Mouse (Mus musculus) right cerebral cortex, adult 2 months (tissue): Measurements from ENCODE around the gene Mfsd4b5.
"Not testable (repeated sequence)": the region's sequence is repeated elsewhere in the genome, so short reads cannot be mapped to it uniquely, and the experiment has no call there.

ENCODE experiments used
- DNase-seq, 2 experiments: peaks; one replicate each; pipeline ENCODE4 v3.0.0; 2021 to 2022; ENCODE audit warnings: low spot score in 2 of 2

Mfsd4b5 gene

DNA sequence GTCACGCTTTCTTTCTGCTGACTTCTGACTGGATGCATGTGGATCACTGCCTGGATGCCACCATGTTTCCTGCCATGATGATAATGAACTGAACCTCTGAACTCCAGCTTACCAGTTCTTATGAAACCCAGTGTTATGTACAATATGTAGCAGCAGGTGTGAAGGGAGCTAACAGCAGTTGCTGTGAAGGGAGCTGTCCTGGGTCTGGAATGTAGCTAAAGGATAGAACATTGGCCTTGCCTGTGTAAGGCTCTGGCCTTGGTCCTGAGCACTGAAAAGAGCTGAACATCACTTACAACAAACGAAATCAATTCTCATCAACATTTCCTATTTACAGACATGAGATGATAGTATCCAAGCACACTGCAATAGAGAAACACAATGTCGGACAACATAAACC, 18.9 kb downstream of the Mfsd4b5 start:
- DNase-seq, result no peak

DNA sequence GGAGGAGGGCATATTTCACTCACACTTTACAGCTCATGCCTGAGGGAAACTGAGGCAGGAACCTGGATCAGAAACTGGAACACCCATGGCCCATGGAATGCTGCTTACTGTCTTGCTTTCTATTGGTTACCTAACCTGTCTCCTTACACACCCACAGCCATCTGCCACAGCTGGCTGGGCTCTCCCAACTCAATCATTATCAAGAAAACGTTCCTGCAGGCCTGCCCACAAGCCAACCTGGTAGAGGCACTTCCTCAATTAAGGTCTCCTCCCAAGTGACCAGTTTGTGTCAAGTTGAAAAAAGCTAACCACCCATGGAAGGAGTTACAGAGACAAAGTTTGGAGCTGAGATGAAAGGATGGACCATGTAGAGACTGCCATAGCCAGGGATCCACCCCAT, 24.5 kb downstream of the Mfsd4b5 start:
- no peak for DNase-seq

DNA sequence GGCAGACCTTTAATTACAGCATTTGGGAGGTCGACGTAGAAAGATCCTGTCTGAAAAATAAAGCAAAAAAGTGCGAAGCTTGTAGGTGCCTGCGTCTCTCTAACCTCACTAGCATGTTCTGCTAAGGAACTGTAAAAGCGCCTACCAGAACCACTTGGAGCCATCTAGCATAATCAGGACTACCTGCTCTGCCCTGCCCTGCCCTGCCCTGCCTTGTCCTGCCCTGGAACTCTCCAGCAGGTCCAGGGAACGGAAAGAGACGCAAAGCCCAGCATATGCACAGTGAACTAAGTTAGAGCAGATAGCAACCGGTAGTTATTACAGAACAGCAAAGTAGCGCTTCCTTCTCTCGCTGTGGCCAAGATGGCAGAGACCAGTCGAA, 26.0 kb downstream of the Mfsd4b5 start:
- DNase-seq, result no peak

DNA sequence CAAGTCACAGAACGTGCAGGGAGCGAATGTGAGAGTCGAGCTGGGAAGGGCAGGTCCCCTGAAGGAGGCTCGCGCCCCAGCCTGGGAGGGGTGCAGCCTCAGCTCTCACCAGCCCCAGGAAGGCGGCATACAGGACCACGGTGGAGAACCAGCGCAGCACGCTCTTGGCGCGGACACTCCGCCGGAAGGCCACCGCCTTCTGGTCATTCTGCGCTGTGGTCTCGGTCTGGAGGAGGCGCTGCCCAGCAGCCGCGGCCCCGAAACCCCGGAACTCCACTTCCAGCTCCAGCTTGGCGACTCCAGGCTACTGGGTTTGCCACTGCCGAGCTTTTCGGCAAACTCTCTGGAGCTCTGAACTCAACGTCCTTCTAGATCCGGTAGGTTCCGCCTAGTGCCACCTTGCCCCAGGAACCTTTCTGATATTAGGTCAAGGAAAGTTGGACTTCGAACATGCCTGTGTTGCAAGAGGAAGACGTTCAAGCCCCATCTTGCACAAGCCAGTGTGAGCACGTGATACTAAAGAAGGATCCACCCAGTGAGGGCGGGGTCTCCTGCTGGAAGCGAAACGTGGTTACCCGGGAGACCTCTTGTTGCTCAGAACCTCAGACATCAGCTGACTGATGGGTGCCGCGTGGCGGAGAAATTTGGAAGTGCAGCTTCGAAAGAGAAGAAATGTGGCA, 26.5 kb downstream of the Mfsd4b5 start, which contains the start of gene Mfsd4b3:
TSS of gene Mfsd4b3 (minus strand) at position 393 of the 680 bp plus-strand sequence.
- DNase-seq, result peak; percentile 89 to 92

DNA sequence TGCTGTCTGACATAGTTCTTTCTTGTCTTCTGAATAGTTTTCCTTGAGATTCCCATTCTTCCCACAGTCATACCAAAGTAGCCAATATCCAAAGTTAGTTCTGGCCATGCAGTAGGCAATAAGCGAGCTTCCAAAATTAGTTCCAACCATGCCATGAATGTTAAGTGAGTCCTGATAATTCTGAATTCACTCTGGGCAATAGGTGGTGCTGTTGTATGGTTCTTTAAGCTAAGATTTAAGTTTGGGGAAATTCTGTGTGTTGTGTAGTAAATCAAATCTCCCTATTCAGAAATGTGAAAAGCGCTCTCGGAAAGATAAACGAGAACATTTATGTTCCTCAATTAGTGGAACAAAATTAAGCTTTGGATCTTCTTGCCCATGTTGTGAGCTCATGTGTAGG, 28.2 kb downstream of the Mfsd4b5 start:
- DNase-seq, result no peak

DNA sequence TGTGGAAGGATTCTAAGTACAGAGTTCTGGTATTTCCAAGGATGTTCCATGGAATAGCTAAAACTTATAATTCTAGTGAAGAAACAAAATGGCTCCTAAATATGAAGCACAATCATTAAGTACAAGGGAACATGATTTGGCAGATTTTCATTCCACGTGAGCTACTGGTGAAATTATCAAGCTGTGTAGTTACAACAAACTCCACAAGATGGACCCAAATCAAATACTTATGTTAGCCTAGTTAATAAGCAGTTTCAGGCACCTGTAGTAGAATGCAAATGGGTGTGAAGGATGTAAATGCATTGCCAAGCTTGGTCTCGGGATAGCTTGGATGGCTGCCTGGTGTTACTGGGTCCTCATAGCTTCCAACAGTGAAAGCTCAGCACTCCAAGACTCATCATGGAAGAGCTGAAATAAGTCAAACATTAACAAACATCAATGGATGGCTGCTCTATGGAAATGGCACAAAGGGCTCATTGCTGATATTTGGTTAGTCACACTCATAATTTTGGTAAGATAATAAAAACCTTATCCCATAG, 30.0 kb downstream of the Mfsd4b5 start:
- DNase-seq, result no peak

DNA sequence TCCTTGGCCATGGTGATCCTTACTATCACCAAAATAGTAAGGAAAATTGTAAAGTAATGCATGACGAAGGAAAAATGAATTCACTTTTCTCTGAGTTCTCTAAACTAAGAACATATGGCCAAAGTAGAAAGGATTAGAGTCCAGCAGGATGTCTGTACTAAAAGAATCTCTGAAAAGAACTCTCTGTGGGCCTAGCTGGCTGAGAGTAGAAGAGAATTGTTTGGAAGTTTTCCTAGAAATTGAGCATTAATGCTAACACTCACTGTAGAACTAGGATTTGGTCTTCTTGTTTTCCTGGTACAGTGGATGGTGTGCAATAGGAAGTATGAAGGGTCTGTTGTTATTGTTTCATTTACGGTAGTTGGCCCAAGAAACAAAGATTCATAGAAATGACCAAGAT, 31.3 kb downstream of the Mfsd4b5 start:
- no peak for DNase-seq

DNA sequence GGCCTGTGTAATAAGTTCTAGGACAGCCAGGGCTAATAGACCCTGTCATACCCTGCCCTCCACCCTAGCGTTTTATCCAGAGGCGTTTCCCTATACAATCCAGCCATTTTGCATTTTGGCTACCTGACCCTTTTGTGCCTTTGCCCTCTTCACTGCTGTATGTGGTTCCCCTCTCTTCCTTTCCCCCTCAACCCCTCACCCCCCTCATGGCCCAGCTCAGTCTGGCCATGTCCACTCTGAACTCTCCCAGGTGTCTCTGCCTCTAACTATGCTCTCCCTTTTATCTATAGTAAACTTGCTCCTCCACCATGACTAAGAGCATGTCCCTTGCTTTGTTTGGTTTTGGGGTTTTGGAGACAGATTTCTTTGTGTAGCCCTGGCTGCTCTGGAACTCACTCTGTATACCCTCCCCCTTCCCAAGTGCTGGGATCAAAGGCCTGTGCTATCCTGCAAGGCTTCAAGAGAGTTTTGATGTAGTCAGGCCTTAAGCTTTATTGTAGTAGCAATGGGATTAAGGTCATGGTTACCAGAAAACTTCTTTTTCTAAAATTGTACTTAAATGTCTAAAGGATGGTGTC, 37.0 kb downstream of the Mfsd4b5 start:
- DNase-seq, result no peak

DNA sequence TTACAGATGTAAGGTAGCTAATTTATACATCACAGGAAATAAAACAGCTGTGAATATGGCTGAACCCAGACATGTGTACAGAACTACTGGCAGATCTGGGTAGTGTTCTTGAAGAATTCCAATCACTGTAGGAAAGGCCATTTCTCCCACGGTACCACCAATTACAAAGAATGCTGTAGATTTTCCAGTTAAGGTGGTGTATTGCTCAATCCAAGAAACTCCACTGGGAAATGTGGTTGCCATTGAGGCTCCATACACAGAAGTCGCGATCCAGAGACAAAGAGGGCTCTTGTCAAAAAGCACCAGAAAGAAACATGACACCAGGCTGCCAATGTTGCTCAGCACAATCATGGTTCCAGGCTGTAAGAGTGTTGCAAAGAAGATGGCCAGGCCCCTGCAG, 39.3 kb downstream of the Mfsd4b5 start:
- not testable (repeated sequence) for DNase-seq

DNA sequence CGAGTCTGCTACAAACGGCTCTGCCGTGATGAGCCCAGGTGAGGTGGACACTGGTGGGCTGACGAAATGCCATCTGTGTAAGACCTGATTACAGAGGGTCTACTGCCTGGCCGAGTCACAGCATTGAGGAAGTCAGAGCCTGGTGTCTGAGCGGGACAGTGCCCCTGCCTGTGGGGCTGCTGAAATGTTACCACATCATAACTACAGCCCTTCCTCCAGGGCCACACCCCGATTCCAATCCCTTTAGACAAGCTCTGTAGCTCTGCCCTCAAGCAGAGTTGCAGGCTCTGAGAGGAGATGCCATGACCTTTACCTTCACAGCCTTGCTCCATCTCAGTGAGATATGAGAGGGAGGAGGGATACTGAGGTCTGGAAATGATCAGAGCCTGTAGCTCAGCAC, 49.9 kb downstream of the Mfsd4b5 start:
- DNase-seq, result no peak

DNA sequence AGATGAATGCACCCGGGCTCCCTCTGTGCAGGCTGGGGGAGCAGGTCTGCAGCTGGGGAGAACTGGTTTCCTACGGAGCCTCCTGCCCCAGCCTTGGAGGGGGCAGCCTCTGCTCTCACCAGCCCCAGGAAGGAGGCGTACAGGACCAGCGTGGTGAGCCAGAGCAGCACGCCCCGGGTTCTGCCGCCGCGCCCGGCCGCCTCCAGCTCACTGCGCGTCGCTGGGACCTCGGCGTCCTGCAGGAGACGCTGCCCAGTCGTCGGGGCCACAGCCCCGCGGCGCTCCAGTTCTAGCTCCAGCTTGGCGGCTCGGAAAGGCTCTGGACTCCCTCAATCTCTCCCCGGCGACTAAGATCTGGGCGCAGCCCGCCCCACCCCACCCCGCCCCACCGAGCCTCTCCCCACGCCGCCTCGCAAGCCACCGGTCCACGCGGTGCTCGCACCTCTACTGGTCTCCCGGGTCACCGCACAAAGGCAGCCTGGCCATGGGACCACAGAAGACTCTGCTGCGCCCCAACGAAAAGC, 59.8 kb downstream of the Mfsd4b5 start, which contains the start of gene Mfsd4b2:
TSS of gene Mfsd4b2 (minus strand) at position 308 of the 524 bp plus-strand sequence.
- DNase-seq, result no peak

DNA sequence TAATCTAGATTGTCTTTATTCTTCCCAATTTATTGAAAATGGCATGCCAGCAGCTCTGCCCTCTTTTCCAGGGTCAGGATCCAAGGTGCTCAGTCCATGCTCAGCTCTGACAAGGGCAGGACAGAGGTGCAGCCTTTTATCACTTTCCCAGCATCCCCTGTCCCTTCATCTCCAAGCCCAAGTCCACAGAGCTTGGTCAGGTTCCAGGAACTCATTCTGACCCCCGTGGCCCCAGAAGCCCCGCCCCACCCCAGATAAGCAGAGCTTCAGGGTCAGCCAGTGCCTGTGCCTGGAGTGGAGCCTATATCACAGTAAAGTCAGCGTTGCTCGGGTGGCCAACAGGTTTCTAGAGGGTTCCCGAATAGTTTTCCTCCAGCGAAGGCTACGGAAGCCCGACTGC, 61.9 kb downstream of the Mfsd4b5 start:
- not testable (repeated sequence) for DNase-seq

DNA sequence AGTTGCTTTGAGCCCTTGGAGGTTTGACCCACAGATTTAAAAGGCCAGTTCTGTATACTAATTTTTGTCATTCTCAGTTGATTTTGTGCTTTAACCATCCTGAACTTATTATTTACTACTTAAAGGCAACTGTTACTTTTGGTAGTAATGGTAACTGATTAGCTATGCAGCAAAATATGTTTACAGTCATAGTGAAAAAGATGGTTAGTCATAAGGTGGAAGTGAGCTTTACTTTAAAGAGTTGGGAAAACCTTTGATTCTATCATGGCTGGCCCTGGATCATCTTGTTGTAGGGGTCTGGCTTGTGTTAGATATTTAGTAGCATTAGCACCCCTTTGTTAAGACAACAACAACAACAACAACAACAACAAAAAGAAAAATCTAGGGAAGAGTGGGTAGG, 73.8 kb downstream of the Mfsd4b5 start:
- no peak for DNase-seq

DNA sequence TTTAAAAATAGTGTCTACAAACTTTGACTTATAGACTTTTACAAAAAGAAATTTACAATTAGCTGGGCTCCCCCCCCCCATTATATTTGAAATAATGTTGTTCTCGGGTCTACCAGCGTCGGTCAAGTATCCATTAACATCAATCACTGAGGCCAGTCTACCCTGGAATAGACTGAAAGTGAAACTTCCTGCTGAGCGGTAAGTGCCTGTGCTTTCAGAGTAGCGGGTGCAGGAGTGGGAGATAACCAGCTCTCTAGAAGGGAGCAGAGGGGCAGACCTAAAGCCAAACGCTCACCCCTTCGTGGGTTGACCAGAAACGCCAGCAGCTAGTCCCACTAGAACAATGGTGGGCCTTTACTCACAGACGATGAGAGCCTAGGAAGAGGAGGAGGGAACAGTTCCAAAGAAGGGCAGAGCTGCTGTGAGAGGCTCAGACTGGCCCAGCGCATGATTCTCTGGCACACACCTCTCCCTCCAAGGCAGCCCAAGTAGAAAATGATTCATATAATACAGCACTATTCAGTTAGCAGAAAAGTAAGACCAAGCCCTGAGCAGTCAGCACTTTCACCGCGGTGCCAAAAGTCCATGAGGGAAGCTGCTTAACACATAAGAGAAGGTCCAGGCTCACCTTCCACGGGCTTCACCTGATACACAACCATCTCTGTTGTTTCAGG, 77.5 kb downstream of the Mfsd4b5 start:
- no peak for DNase-seq
